Mouse (Mus musculus): ENCODE measurements at regions not wholly inside any gene's neighbourhood (a gene's known extent, or its start where the extent isn't known, plus 50 kb on each side); places are given as distances from the start of the nearest gene placed in this dataset.
A peak's percentile ranks its signal among the peaks of the same experiment; 100 is the strongest.

- no peaks in the 10 kb centered on the region for H3K9me3 ChIP-seq (replicated peaks; ENCODE audit: control insufficient read depth, low read length)
- H3K36me3 ChIP-seq (ENCODE audit: control insufficient read depth, insufficient read depth, low read length): no peaks in the 10 kb centered on the region
- no peaks in the 10 kb centered on the region for H3K4me1 ChIP-seq (ENCODE audit: control insufficient read depth, insufficient read depth, low read length)
- no peaks in the 10 kb centered on the region for H3K27me3 ChIP-seq (ENCODE audit: control insufficient read depth, insufficient read depth, low read length)
- no peak overlapping the region for H3K4me2 ChIP-seq (ENCODE audit: low read depth, low read length)
- H3K27ac ChIP-seq (ENCODE audit: low read length): no peak overlapping the region
- H3K4me3 ChIP-seq (replicated peaks; ENCODE audit: low read length): no peak overlapping the region
- no peak for ATAC-seq (ENCODE audit: insufficient read depth, low FRiP score)
- WGBS: 81% methylated on average over 7 of the region's 7 CpGs
- H3K9ac ChIP-seq (ENCODE audit: low read length): no peak overlapping the region
Measured at GRCm38 (mm10) chr10:125679644-125680043, 286.3 kb upstream of the Lrig3 start.

- no peak overlapping the region for H3K27ac ChIP-seq (ENCODE audit: low read length)
- H3K9ac ChIP-seq (ENCODE audit: low read length): no peak overlapping the region
- H3K4me2 ChIP-seq (ENCODE audit: low read depth, low read length): no peak overlapping the region
- H3K9me3 ChIP-seq (replicated peaks; ENCODE audit: control insufficient read depth, low read length): no peaks in the 10 kb centered on the region
- H3K36me3 ChIP-seq (ENCODE audit: control insufficient read depth, insufficient read depth, low read length): no peaks in the 10 kb centered on the region
- 59% methylated on average over 5 of the region's 5 CpGs for WGBS
- H3K27me3 ChIP-seq (ENCODE audit: control insufficient read depth, insufficient read depth, low read length): no peaks in the 10 kb centered on the region
- no peaks in the 10 kb centered on the region for H3K4me1 ChIP-seq (ENCODE audit: control insufficient read depth, insufficient read depth, low read length)
- H3K4me3 ChIP-seq (replicated peaks; ENCODE audit: low read length): no peak overlapping the region
- ATAC-seq (ENCODE audit: insufficient read depth, low FRiP score): no peak
Measured at GRCm38 (mm10) chr10:125685130-125685529, 280.8 kb upstream of the Lrig3 start.

- no peak overlapping the region for H3K27ac ChIP-seq (ENCODE audit: low read length)
- H3K9ac ChIP-seq (ENCODE audit: low read length): no peak overlapping the region
- H3K4me2 ChIP-seq (ENCODE audit: low read depth, low read length): no peak overlapping the region
- no peaks in the 10 kb centered on the region for H3K27me3 ChIP-seq (ENCODE audit: control insufficient read depth, insufficient read depth, low read length)
- no peaks in the 10 kb centered on the region for H3K36me3 ChIP-seq (ENCODE audit: control insufficient read depth, insufficient read depth, low read length)
- no peak overlapping the region for H3K4me3 ChIP-seq (replicated peaks; ENCODE audit: low read length)
- WGBS: 71% methylated on average over 7 of the region's 7 CpGs
- no peak for ATAC-seq (ENCODE audit: insufficient read depth, low FRiP score)
- H3K4me1 ChIP-seq (ENCODE audit: control insufficient read depth, insufficient read depth, low read length): no peaks in the 10 kb centered on the region
- no peaks in the 10 kb centered on the region for H3K9me3 ChIP-seq (replicated peaks; ENCODE audit: control insufficient read depth, low read length)
Measured at GRCm38 (mm10) chr10:125693505-125693904, 272.5 kb upstream of the Lrig3 start.

- H3K9ac ChIP-seq (ENCODE audit: low read length): no peak overlapping the region
- no peaks in the 10 kb centered on the region for H3K4me1 ChIP-seq (ENCODE audit: control insufficient read depth, insufficient read depth, low read length)
- H3K36me3 ChIP-seq (ENCODE audit: control insufficient read depth, insufficient read depth, low read length): no peaks in the 10 kb centered on the region
- 88% methylated on average over 5 of the region's 5 CpGs for WGBS
- H3K27me3 ChIP-seq (ENCODE audit: control insufficient read depth, insufficient read depth, low read length): no peaks in the 10 kb centered on the region
- no peak overlapping the region for H3K4me2 ChIP-seq (ENCODE audit: low read depth, low read length)
- no peak overlapping the region for H3K4me3 ChIP-seq (replicated peaks; ENCODE audit: low read length)
- H3K9me3 ChIP-seq (replicated peaks; ENCODE audit: control insufficient read depth, low read length): no peaks in the 10 kb centered on the region
- H3K27ac ChIP-seq (ENCODE audit: low read length): no peak overlapping the region
- no peak for ATAC-seq (ENCODE audit: insufficient read depth, low FRiP score)
Measured at GRCm38 (mm10) chr10:125696159-125696558, 269.8 kb upstream of the Lrig3 start.

GRCm38 (mm10) chr10:125725077-125725680, 240.8 kb upstream of the Lrig3 start:
- Histone ChIP-seq H3K27me3 (ENCODE audit: control insufficient read depth, insufficient read depth, low read length) (no peaks in the 10 kb centered on the region), H3K27ac (ENCODE audit: low read length) (no peak overlapping the region), H3K4me2 (ENCODE audit: low read depth, low read length) (peak overlapping the region; percentile 38), H3K9me3 (replicated peaks; ENCODE audit: control insufficient read depth, low read length) (no peaks in the 10 kb centered on the region), H3K4me1 (ENCODE audit: control insufficient read depth, insufficient read depth, low read length) (0 out of 2 replicates have a peak, but pooled peaks cover 3% of the 10 kb centered on the region), H3K9ac (ENCODE audit: low read length) (no peak overlapping the region), H3K4me3 (replicated peaks; ENCODE audit: low read length) (0 out of 2 replicates have a peak overlapping the region, but pooled peaks have one; percentile 6), H3K36me3 (ENCODE audit: control insufficient read depth, insufficient read depth, low read length) (no peaks in the 10 kb centered on the region)
- 19% methylated on average over 18 of the region's 18 CpGs for WGBS
- ATAC-seq (ENCODE audit: insufficient read depth, low FRiP score): peak; percentile 93

- Histone ChIP-seq H3K4me3 (replicated peaks; ENCODE audit: low read length) (no peak overlapping the region), H3K27ac (ENCODE audit: low read length) (peak overlapping the region; percentile 77), H3K9me3 (replicated peaks; ENCODE audit: control insufficient read depth, low read length) (no peaks in the 10 kb centered on the region), H3K9ac (ENCODE audit: low read length) (no peak overlapping the region), H3K36me3 (ENCODE audit: control insufficient read depth, insufficient read depth, low read length) (no peaks in the 10 kb centered on the region), H3K27me3 (ENCODE audit: control insufficient read depth, insufficient read depth, low read length) (no peaks in the 10 kb centered on the region), H3K4me2 (ENCODE audit: low read depth, low read length) (peak overlapping the region; percentile 38), H3K4me1 (ENCODE audit: control insufficient read depth, insufficient read depth, low read length) (0 out of 2 replicates have a peak, but pooled peaks cover 3% of the 10 kb centered on the region)
- peak; percentile 87 for ATAC-seq (ENCODE audit: insufficient read depth, low FRiP score)
- 21% methylated on average over 7 of the region's 7 CpGs for WGBS
Measured at GRCm38 (mm10) chr10:125725681-125726139, 240.3 kb upstream of the Lrig3 start.

GRCm38 (mm10) chr10:125726546-125726945, 239.4 kb upstream of the Lrig3 start:
- no peak overlapping the region for H3K4me2 ChIP-seq (ENCODE audit: low read depth, low read length)
- no peak overlapping the region for H3K4me3 ChIP-seq (replicated peaks; ENCODE audit: low read length)
- WGBS: 51% methylated on average over 8 of the region's 8 CpGs
- H3K9me3 ChIP-seq (replicated peaks; ENCODE audit: control insufficient read depth, low read length): no peaks in the 10 kb centered on the region
- H3K36me3 ChIP-seq (ENCODE audit: control insufficient read depth, insufficient read depth, low read length): no peaks in the 10 kb centered on the region
- H3K4me1 ChIP-seq (ENCODE audit: control insufficient read depth, insufficient read depth, low read length): 0 out of 2 replicates have a peak, but pooled peaks cover 3% of the 10 kb centered on the region
- H3K9ac ChIP-seq (ENCODE audit: low read length): no peak overlapping the region
- H3K27me3 ChIP-seq (ENCODE audit: control insufficient read depth, insufficient read depth, low read length): no peaks in the 10 kb centered on the region
- ATAC-seq (ENCODE audit: insufficient read depth, low FRiP score): no peak
- peak overlapping the region; percentile 50 for H3K27ac ChIP-seq (ENCODE audit: low read length)

GRCm38 (mm10) chr10:125735744-125736494, 230.0 kb upstream of the Lrig3 start:
- ATAC-seq (ENCODE audit: insufficient read depth, low FRiP score): no peak
- Histone ChIP-seq H3K36me3 (ENCODE audit: control insufficient read depth, insufficient read depth, low read length) (no peaks in the 10 kb centered on the region), H3K9ac (ENCODE audit: low read length) (no peak overlapping the region), H3K9me3 (replicated peaks; ENCODE audit: control insufficient read depth, low read length) (no peaks in the 10 kb centered on the region), H3K4me3 (replicated peaks; ENCODE audit: low read length) (no peak overlapping the region), H3K4me1 (ENCODE audit: control insufficient read depth, insufficient read depth, low read length) (no peaks in the 10 kb centered on the region), H3K27me3 (ENCODE audit: control insufficient read depth, insufficient read depth, low read length) (no peaks in the 10 kb centered on the region), H3K4me2 (ENCODE audit: low read depth, low read length) (no peak overlapping the region), H3K27ac (ENCODE audit: low read length) (no peak overlapping the region)
- WGBS: 68% methylated on average over 4 of the region's 4 CpGs

GRCm38 (mm10) chr10:125743181-125743580, 222.8 kb upstream of the Lrig3 start:
- peaks cover 6% of the 10 kb centered on the region; the same call in 1 of the 2 replicates for H3K4me1 ChIP-seq (ENCODE audit: control insufficient read depth, insufficient read depth, low read length)
- H3K27me3 ChIP-seq (ENCODE audit: control insufficient read depth, insufficient read depth, low read length): no peaks in the 10 kb centered on the region
- H3K9me3 ChIP-seq (replicated peaks; ENCODE audit: control insufficient read depth, low read length): no peaks in the 10 kb centered on the region
- no peak for ATAC-seq (ENCODE audit: insufficient read depth, low FRiP score)
- H3K4me3 ChIP-seq (replicated peaks; ENCODE audit: low read length): 0 out of 2 replicates have a peak overlapping the region, but pooled peaks have one; percentile 1
- no peaks in the 10 kb centered on the region for H3K36me3 ChIP-seq (ENCODE audit: control insufficient read depth, insufficient read depth, low read length)
- peak overlapping the region; percentile 5; the same call in 1 of the 2 replicates for H3K4me2 ChIP-seq (ENCODE audit: low read depth, low read length)
- no peak overlapping the region for H3K9ac ChIP-seq (ENCODE audit: low read length)
- H3K27ac ChIP-seq (ENCODE audit: low read length): peak overlapping the region; percentile 21
- 48% methylated on average over 6 of the region's 6 CpGs for WGBS

Data from stomach, embryonic 16.5 days (tissue).